Mouse (Mus musculus): ENCODE results near the gene Alk.

- TF ChIP-seq CTCF (IDR thresholded peaks at IDR 0.05) (no peak), POLR2A (IDR thresholded peaks at IDR 0.05; ENCODE audit: insufficient read depth, low read depth, low read length) (no peak), EP300 (IDR thresholded peaks at IDR 0.05; ENCODE audit: insufficient read depth, low read depth, low read length) (no peak)
Observed at GRCm38 (mm10) chr17:72510746-72511145, 93.7 kb downstream of the Alk start.
